Mouse (Mus musculus) naive thymus-derived CD4-positive, alpha-beta T cell, adult 2 months (primary cell): ENCODE results near the gene Fanca.

Experiments
- DNase-seq: peaks from one replicate; pipeline ENCODE4 v3.0.0-alpha.2; 2011; ENCODE audit warnings: low read depth

The Fanca gene

DNA sequence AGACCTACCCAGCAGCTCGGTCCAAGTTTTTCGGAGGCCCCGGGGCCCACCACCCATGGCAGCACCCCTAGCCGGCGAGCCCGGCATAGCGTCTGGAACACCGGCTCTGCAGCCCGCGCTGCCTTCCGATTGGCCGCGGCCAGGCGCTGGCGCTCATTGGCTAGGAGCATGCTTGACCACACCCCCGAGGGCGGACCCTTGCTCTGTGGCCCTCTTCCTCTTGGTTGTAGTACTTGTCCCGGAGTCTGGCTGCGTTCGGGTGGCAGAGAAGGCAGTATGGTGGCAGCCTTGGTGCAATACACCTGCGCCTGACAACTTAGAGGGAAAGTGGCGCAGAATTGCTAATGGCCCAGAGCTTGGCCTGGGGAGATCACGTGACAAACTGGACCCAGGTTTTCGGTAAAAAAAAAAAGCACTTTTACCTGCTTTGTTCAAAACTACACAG lies at the start of gene Fanca:
Gene Fanca, minus strand, starts transcription at position 110 of the 445 bp plus-strand sequence.
- DNase-seq: peak; percentile 96

- DNase-seq: peak; percentile 86
Observed at GRCm38 (mm10) chr8:123361082-123361739, 42.8 kb upstream of the Fanca start.

DNA sequence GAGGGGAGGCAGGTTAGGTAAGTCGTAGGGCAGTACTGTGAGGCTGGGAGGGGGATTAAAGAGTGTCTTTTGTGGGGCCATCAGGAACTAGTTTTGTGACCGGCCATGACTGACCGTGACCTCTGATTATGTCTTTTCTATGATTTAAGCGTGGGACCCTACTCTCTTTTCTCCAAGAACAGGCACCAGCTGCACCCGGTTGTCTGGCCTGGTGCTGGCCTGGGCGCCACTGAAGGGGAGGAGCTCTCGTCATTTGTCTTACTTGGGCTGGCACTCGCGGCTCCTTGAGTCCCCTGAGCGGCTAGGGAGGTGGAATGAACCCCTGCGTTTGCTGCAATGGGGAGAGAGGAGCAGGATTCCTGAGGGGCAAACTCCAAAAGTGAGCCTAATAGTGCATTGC lies 34.8 kb upstream of the Fanca start:
- DNase-seq: no peak

- DNase-seq: no peak
Observed at GRCm38 (mm10) chr8:123352786-123353185, 34.4 kb upstream of the Fanca start.

DNA sequence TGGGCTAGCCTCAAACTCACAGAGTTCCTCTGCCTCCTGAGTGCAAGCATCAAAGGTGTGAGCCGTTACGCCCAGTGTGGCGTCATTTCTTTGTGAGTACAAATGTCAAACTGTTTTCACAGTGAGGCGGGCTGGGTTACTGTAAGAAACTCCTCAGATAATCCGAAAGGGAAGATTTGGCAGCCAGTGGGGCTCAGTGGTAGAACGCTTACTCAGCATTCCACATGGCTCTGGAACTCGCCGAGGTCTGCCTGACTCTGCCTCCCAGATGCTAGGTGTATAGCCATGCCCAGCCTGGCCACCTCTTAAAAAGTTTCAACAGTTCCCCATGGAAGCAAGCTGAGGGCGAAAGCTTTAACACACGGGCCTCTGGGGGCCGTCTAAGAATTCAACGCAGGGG lies 33.7 kb upstream of the Fanca start:
- no peak for DNase-seq

DNA sequence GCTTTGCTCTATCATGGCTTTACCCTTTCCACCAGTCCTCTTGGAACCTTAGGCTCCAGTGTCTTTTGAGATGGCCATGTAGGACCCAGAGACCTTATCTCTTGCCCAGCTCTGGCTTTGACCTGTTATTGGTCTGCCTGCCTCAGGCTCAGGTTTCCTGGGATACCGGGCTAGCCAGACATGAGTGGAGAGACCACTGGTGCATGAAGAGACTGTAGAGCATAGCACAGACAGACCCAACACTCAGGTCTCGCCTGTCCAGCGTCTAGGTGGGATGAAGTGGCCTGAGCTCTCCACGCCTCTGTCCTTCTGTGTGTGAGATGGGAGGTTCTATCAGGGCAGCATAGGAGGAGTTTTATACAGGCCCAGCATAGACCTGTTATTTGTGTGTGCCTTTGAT lies 30.7 kb upstream of the Fanca start:
- DNase-seq: no peak

- DNase-seq: no peak
Observed at GRCm38 (mm10) chr8:123348237-123348843, 30.0 kb upstream of the Fanca start.

- no peak for DNase-seq
Observed at GRCm38 (mm10) chr8:123347293-123347692, 28.9 kb upstream of the Fanca start.

DNA sequence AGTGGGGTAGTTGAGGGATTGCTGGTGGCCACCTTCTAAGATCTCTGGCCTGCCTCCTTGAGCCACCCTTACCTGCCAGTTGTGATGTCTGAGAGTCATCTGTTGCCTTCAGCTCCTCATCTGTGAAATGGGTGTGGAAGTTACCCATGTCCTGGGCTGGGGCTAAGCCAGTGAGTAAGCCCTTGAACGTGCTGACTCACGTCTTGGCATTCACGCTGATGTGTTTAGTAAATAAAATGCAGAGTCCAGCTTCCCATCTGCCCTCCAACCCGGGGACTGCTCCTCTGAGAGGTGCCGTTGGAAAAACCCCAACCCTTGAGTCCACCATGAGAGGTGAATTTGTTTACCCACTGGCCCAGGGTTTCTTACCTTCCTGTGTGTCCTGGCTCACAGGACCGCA lies 27.5 kb upstream of the Fanca start:
- DNase-seq: no peak

- no peak for DNase-seq
Observed at GRCm38 (mm10) chr8:123345135-123345534, 26.8 kb upstream of the Fanca start.

DNA sequence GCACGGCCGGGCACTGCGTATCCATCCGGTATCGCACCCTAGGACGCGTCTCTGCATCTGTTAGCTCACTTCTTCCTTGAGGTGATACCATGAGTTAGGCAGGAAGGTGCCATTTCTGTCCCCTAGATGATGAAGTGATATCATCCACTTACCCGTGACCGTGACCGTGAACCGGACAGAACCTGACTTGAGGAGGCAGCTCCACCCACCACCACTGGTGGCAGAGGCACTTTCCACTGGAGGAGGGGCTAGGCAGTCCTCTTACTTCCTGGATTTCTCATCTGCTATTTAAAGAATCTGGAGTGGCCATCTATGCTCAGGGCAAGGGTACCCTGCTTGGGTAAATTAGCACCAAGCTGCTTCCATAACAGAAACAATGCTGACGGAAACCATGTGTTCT lies 25.0 kb upstream of the Fanca start:
- no peak for DNase-seq

DNA sequence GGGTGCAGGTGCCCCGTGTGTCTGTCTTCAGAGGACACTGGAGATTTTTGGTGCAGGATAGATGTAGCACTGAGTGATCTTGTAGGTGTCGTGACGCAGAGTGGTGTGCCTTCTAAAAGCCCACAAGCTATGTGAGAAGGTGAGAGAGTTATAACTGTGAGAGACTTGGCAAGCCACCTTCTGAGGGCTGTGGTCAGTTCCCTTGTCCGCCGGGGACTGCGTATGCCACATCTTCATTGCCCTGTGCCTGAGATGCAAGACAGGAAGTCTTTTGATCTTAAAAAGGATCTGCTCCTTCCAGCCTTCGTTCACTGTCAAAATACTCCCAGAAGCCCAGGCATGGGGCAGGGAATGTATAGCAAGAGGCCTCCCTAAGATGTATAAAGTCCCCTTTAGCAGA lies 24.5 kb upstream of the Fanca start:
- no peak for DNase-seq

DNA sequence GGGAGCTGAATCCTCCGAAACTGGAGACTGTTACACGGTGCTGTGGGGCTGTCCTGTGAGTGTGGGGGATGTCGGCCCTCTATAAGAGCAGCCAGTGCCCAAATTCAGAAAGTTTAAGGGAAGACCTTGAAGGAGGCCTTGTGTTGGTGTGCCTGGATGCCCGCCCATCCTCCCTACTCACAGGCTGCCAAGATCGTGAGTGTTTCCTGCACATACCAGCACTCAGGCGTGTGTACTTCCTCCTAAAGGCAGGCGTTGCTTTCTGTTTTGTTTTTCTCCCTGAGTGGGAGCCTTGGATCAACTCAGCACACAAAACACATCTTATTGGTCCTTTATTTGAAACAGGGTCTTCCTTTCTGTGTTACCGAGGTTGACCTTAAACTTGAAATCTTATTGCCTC lies 23.9 kb upstream of the Fanca start:
- DNase-seq: no peak

GRCm38 (mm10) chr8:123341040-123342015 lies 23.0 kb upstream of the Fanca start:
- peak; percentile 31 for DNase-seq

DNA sequence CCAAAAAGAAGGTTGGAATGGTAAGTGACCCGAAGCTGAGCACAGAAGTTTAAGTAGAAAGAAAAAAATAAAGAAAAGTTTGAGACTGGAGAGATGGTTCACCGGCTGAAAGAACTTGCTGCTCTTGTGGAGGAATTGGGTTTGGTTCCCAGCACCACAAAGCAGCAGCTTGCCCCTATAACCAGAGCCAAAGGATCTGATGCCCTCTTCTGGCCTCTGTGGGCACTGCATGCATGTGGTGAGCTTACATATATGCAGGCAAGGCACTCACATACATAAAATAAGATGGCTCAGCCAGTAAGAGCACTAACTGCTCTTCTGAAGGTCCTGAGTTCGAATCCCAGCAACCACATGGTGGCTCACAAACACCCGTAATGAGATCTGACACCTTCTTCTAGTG lies 21.7 kb upstream of the Fanca start:
- peak; percentile 33 for DNase-seq

DNA sequence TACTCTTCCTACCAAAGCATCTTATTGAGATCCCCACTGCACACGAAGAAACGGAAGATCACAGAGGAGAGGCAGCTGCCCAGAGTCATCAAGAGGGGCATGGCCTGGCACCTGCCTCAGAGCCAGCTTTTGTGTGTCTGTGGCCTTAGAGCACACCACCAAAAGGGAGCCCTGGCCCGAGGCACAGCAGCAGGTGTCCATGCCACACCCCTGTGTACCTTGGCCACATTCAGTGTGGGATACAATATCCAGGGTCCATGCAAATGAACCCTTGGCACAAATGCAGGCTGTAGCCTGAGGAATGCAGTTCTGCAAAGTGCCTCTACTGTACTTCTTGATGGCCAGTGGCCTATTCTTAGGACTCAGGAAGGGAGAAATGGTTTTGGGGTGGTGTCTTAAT lies 19.1 kb upstream of the Fanca start:
- no peak for DNase-seq

DNA sequence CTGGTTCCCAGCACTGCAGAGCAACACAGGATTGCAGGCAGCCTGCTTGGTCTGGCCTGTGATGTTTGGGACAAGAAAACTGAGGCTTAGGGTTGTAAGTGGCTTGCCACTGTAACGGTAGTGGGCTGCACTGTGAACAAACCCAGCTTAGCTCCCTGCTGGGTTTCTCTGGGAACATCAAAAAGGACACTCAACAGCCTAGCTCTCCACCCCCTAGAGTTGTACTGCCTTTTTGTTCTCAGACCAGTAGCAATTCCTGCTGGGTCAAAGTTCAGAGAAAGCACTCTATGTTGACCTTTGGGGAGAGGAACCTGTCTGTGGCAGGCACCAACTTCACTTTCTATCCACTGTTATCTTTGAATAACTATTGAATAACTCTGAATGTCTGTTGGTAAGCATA lies 16.1 kb upstream of the Fanca start:
- DNase-seq: no peak

DNA sequence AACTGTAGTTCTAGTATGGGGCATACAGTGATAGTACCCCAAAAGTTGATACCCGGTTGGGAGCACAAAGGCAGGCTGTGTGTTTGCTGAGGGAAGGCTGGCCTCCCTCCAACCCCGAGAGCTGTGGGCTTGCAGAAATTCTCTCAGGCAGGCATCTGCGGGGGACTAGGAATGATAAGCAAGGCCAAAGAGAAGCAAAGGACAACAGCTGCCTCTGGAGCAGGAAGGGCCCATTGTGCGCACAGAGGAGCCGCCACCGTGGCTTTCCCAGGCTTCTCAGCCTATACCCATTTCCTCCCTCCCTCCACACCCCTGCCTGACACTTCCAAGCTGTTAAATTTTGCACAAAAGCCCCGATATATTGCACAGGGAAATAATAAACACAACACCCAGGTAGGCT lies 15.5 kb upstream of the Fanca start:
- no peak for DNase-seq

DNA sequence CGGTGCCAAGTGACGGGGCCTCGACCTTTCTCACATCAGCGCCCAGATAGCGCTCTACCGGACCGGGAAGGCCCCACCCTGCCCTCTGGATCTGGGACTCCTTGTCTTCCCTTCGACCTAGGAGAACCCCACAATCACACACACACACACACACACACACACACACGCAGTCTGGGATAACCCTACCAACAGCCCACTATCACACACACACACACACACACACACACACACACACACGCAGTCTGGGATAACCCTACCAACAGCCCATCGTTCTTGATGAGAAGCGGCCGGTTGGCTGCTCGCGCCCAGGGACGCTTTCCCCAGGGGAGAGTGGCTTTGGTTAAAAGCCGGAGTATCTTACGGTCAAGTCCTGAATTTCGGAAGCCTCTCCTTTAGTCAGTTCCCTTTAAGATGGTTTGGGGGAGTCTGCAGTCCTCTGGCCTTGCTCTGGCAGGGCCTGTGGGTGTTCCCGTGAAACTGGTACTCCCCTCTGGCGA lies 14.8 kb upstream of the Fanca start:
- DNase-seq: no peak

- peak; percentile 83 for DNase-seq
Observed at GRCm38 (mm10) chr8:123332262-123333090, 14.1 kb upstream of the Fanca start, which contains the start of gene Spire2. Gene Spire2, plus strand, starts transcription at chr8:123332713.

GRCm38 (mm10) chr8:123331810-123332209 lies 13.4 kb upstream of the Fanca start:
- peak; percentile 22 for DNase-seq

- DNase-seq: no peak
Observed at GRCm38 (mm10) chr8:123331301-123331700, 12.9 kb upstream of the Fanca start.
